Mouse (Mus musculus) neural tube, embryonic 14.5 days (tissue): ENCODE measurements around the gene Csf1. TPM values are rescaled to one million over a fixed set of nuclear protein-coding genes. Genes with fewer than 3 reads are reported as not detected.

Source experiments
- ATAC-seq: fragments of 200-750 bp; cut with Nextera tagmentation; 2 replicates; pipeline ENCODE4 v1.8.0; 2017; ENCODE audit warnings: low read depth, mild to moderate bottlenecking, moderate TSS enrichment, moderate library complexity
- H3K27ac ChIP-seq: fragments of 300-500 bp; sonication (generic); 2 replicates; pipeline ENCODE4 v1.5.1; 2014; ENCODE audit warnings: low read depth, mild to moderate bottlenecking, control low read depth, low read length, moderate library complexity, mixed read lengths
- H3K27me3 ChIP-seq: fragments of 300-500 bp; sonication (generic); 2 replicates; pipeline ENCODE4 v1.6.1; 2014; ENCODE audit warnings: low read length; ENCODE audit not compliant: control insufficient read depth, insufficient read depth
- H3K36me3 ChIP-seq: fragments of 300-500 bp; sonication (generic); 2 replicates; pipeline ENCODE4 v1.6.1; 2014; ENCODE audit warnings: low read length, mixed read lengths; ENCODE audit not compliant: control insufficient read depth, insufficient read depth
- H3K4me1 ChIP-seq: fragments of 300-500 bp; sonication (generic); 2 replicates; pipeline ENCODE4 v1.6.1; 2014; ENCODE audit warnings: low read length; ENCODE audit not compliant: control insufficient read depth, insufficient read depth
- H3K4me2 ChIP-seq: fragments of 300-500 bp; sonication (generic); 2 replicates; pipeline ENCODE4 v1.6.1; 2014; ENCODE audit warnings: mild to moderate bottlenecking, low read depth, low read length, control low read depth
- H3K4me3 ChIP-seq: fragments of 300-500 bp; sonication (generic); 2 replicates; pipeline ENCODE4 v1.5.1; 2014; ENCODE audit warnings: low read depth, low read length, control low read depth, mixed read lengths
- H3K9ac ChIP-seq: fragments of 300-500 bp; sonication (generic); replicated peaks from 2 replicates; pipeline ENCODE4 v1.6.1; 2014; ENCODE audit warnings: low read depth, mild to moderate bottlenecking, control low read depth, low read length, mixed read lengths
- H3K9me3 ChIP-seq: fragments of 300-500 bp; sonication (generic); 2 replicates; pipeline ENCODE4 v1.6.1; 2016; ENCODE audit warnings: low read length; ENCODE audit not compliant: control insufficient read depth
- WGBS: fragments of 180-500 bp; shearing (Covaris S2); extraction: QIAGEN DNeasy Blood & Tissue Kit; methylation state at CpG from one replicate; pipeline ENCODE4 v1.1.7; 2014; 5-methylcytosine and 5-hydroxymethylcytosine counted together
- polyA plus RNA-seq: library from polyadenylated mRNA; unstranded; fragments of >200 nt; fragmentation: Nextera tagmentation; extraction: Ambion mirVana; gene quantifications from 2 replicates; pipeline ENCODE4 v1.2.1, GENCODE M21; 2014

Gene Csf1
- polyA plus RNA-seq, 1 experiment from 2014 or later = 6.3 TPM

DNA sequence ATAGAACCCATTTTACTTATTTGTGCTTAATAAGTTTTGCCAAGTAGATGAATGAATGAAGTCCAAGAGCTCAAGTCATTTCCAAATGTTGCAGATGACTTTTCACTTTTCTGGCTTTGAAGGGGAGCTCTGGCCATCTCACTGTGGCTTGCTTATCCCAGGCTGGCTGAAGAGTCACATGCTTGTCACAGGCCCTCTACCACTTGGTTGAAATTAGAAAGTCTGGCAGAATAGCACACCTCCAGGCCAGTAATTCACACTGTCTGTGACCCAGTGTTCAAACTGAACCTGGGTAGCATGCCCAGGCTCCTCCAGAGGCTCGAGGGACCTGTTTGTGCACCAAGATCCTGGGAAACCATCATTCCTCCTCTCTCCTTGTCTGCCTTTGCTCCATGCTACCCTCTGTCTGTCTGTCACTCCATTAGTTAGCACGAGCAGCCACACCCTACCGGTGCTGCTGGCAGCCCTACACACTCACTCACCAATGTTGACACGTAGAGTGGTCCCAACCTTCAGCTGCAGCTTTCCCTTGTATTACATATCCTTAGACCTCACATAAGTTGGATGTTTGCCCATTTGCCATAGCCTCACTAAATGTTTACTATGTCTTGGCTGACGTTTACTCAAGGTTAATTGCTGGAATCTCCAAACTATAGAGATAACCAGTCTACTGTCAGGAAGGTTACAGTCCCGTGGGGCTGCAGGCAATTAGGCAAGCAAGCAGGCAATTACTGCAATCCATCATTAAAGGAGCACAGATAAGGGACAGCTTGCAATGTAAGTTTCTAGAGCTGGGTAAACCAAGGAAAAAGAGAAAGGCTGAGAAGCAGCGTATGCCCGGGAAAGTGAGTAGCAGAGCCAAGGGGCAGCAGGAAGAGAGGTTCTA lies 8.1 kb upstream of the Csf1 start:
- WGBS = 68% methylated on average over 8 of the region's 8 CpGs

DNA sequence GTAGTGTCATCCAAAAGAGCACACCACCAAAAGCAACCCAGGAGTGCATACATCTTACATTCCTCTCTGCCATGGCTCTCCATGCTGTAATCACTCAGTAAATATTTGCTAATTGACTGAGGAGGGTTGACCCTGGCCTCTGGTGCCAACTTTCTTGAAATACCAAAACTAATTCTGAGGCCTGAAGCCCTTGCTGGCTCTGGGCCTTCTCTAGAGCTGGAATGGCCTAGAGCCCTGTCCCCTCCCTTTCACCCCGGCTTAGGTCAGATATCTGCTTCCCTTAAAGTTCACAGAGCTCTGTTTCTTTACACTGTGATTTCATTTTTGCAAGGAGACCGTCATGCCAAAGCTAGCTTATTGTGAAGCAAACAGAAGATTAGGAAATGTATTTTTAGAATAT lies 6.5 kb upstream of the Csf1 start:
- no peak overlapping the region for H3K4me3 ChIP-seq
- ATAC-seq = no peak
- 90% methylated on average over 2 of the region's 2 CpGs for WGBS
- H3K36me3 ChIP-seq = no peaks in the 10 kb centered on the region
- no peak overlapping the region for H3K27ac ChIP-seq
- no peak overlapping the region for H3K9ac ChIP-seq
- no peaks in the 10 kb centered on the region for H3K27me3 ChIP-seq
- H3K4me1 ChIP-seq = no peaks in the 10 kb centered on the region
- no peak overlapping the region for H3K4me2 ChIP-seq
- H3K9me3 ChIP-seq = no peaks in the 10 kb centered on the region

More for the DNA sequence above, 8.1 kb upstream of the Csf1 start:
- Histone ChIP-seq H3K9ac (no peak overlapping the region), H3K27ac (no peak overlapping the region), H3K4me1 (no peaks in the 10 kb centered on the region), H3K9me3 (no peaks in the 10 kb centered on the region), H3K4me3 (no peak overlapping the region), H3K36me3 (no peaks in the 10 kb centered on the region), H3K27me3 (no peaks in the 10 kb centered on the region), H3K4me2 (no peak overlapping the region)
- no peak for ATAC-seq

DNA sequence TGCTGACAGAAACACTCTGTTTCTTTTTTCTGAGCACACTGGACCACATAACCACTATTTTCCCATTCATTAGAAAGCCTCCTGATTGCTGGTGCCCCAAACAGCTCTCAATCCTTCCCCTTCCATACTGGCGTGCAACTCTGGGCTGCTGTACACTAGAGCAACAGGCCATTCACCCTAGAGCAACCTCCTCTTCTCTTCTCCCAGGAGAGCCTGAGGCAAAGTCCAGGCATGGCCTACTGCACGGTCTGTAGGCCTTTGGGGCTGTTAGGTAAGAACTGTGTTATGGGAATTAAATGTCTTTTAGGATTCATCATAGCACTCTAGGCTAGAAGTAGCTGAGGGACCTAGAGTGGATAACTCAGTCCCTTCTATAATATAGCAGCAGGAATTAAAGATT lies 5.7 kb upstream of the Csf1 start:
- WGBS = 75% methylated on average over 2 of the region's 2 CpGs
- H3K4me2 ChIP-seq = no peak overlapping the region
- H3K9me3 ChIP-seq = no peaks in the 10 kb centered on the region
- no peaks in the 10 kb centered on the region for H3K36me3 ChIP-seq
- H3K4me1 ChIP-seq = no peaks in the 10 kb centered on the region
- no peak for ATAC-seq
- no peak overlapping the region for H3K27ac ChIP-seq
- no peak overlapping the region for H3K9ac ChIP-seq
- H3K27me3 ChIP-seq = no peaks in the 10 kb centered on the region
- H3K4me3 ChIP-seq = no peak overlapping the region

DNA sequence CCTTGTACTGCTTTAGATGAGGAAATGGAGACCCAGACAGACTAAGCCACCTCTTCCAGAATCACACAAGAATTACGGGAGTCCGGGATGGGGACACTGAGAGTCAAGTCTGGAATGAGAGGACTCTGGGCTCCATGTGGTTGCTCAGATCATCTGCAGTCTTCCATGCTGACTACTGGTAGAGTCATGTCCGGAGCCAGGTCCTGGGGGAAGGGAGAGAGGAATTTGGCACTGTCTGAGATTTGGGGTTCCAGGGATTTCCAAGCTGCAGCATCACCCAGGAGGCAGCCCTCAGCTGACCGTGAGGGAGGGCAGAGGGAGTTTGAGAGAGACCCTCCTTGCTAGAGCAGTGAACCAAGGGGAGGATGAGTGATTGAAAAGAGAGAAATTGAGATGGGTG lies 3.3 kb upstream of the Csf1 start:
- H3K4me3 ChIP-seq = no peak overlapping the region

DNA sequence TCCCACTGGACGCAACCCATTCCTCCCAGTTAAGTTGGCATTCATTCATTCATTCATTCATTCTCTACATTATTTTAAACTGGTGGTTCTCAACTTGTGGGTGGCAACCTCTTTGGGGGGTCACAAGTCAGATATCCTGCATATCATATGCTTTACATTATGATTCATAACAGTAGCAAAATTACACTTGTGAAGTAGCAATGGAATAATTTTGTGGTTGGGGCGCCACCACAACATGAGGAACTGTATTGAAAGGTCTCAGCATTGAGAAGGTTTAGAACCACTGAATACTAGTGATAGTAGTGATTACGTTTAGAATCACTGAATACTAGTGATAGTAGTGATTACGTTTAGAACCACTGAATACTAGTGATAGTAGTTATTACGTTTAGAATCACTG lies 1.2 kb upstream of the Csf1 start:
- no peak overlapping the region for H3K4me2 ChIP-seq
- no peaks in the 10 kb centered on the region for H3K27me3 ChIP-seq
- no peaks in the 10 kb centered on the region for H3K9me3 ChIP-seq
- no peak overlapping the region for H3K4me3 ChIP-seq
- no peak for ATAC-seq
- no peak overlapping the region for H3K9ac ChIP-seq
- H3K4me1 ChIP-seq = peaks cover 18% of the 10 kb centered on the region; the same call in 1 of the 2 replicates
- WGBS = 95% methylated on average over 5 of the region's 5 CpGs
- H3K27ac ChIP-seq = no peak overlapping the region
- H3K36me3 ChIP-seq = no peaks in the 10 kb centered on the region

More for the DNA sequence above, 3.3 kb upstream of the Csf1 start:
- Histone ChIP-seq H3K27ac (no peak overlapping the region), H3K4me2 (no peak overlapping the region), H3K36me3 (no peaks in the 10 kb centered on the region), H3K9me3 (no peaks in the 10 kb centered on the region), H3K4me1 (peaks cover 14% of the 10 kb centered on the region; the same call in 1 of the 2 replicates), H3K27me3 (no peaks in the 10 kb centered on the region), H3K9ac (no peak overlapping the region)
- 87% methylated on average over 4 of the region's 4 CpGs for WGBS
- no peak for ATAC-seq

DNA sequence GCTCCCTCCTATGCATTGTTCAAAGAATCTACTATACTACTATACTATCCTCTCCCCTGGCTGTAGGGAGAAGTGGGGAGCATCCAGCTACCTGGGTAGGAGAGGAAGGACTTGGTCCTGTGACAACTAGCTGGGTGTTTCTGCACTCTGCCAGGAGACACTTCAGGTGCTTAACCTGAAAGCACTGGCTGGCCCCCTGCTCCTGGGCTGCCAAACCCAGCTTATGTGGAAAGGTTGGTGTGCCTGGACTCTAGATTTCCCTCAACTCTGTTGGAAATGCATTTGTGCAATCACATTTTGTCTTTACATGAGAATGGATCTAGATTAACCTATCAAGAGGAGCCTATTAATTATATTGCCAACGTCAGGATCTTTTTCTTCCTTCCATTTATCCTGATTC lies 502 bp upstream of the Csf1 start:
- H3K9ac ChIP-seq = no peak overlapping the region; the same call in 1 of the 2 replicates

DNA sequence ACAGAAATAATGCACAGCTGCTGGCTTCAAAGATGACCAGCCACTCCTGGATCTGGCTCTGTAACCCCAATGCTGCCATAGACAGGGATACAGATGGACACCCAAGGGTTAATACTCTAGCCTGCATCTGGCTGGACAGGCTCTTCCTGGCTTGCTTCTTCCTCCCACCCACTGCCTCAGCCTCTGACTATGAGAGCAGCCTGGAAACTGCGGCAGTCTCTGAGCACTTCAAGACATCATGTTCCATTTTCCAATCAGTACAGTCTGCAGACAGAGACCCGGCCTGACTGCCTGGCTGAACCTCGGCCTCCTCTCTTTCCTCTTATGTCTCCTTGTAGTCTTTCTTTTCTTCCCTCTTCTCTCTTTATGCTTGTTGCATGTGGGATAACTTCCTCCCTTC lies 1.6 kb downstream of the Csf1 start:
- no peak overlapping the region for H3K9ac ChIP-seq
- no peaks in the 10 kb centered on the region for H3K27me3 ChIP-seq
- no peak overlapping the region for H3K27ac ChIP-seq
- 31% methylated on average over 3 of the region's 3 CpGs for WGBS
- peak overlapping the region; percentile 61; the same call in 1 of the 2 replicates for H3K4me3 ChIP-seq
- H3K4me2 ChIP-seq = peak overlapping the region; percentile 75
- ATAC-seq = no peak
- H3K36me3 ChIP-seq = no peaks in the 10 kb centered on the region
- no peaks in the 10 kb centered on the region for H3K9me3 ChIP-seq
- peaks cover 18% of the 10 kb centered on the region; the same call in 1 of the 2 replicates for H3K4me1 ChIP-seq

More for the DNA sequence above, 502 bp upstream of the Csf1 start:
- 13% methylated on average over 1 of the region's 1 CpGs for WGBS
- Histone ChIP-seq H3K27ac (peak overlapping the region; percentile 13), H3K9me3 (no peaks in the 10 kb centered on the region), H3K4me2 (peak overlapping the region; percentile 75), H3K36me3 (no peaks in the 10 kb centered on the region), H3K27me3 (no peaks in the 10 kb centered on the region), H3K4me3 (peak overlapping the region; percentile 61; the same call in 1 of the 2 replicates), H3K4me1 (peaks cover 18% of the 10 kb centered on the region; the same call in 1 of the 2 replicates)
- peak; percentile 35; the same call in 1 of the 2 replicates for ATAC-seq

DNA sequence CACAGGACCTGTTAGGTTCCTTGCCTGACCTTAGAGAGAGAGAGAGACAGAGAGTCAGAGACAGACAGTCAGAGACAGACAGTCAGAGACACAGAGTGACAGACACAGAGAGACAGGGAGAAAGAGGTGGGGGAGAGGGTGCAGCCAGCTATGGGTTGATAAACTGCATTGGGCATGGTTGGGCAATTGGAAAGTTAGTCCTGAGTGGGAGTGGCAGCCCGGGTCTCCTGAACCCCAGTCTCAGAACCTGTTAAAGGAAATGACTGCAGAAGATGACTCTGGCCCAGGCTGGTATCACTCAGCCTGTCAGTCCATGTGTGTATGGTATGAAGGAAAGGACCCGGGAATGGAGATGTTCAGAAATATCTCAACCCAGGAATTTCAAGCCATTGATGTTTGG lies 2.1 kb downstream of the Csf1 start:
- WGBS = 81% methylated on average over 2 of the region's 2 CpGs
- H3K9ac ChIP-seq = no peak overlapping the region

More for the DNA sequence above, 2.1 kb downstream of the Csf1 start:
- Histone ChIP-seq H3K27me3 (no peaks in the 10 kb centered on the region), H3K9me3 (no peaks in the 10 kb centered on the region), H3K27ac (no peak overlapping the region), H3K36me3 (no peaks in the 10 kb centered on the region), H3K4me2 (peak overlapping the region; percentile 75), H3K4me3 (no peak overlapping the region; the same call in 1 of the 2 replicates), H3K4me1 (peaks cover 18% of the 10 kb centered on the region; the same call in 1 of the 2 replicates)
- no peak for ATAC-seq
